In the genomic region with DNA sequence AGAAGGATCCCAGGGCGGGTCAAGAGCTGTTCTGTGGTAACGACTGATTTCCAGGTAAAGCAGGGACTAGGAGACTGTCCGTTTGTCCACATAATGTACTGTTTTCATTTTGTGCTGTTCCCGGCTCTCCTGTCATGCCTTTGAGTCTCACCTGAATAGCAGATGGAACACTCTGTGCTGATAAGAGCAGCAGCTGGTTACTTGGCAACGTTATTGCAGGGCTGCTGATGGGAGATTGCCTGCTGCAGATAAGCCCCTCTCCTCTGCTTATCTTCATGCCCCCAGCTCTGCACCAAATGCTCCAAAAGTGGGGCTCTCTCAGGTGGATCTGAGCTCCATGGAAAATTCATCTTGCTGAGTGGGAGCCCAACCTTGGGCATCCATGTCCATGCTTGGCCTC, we compare ENCODE assay signal across 26 mouse cellular contexts.
DNase-seq lines count a peak whose midpoint lies in the region; ATAC-seq and TF ChIP-seq lines count a peak whose summit lies in the region.
"Had no signal": no experiment of that assay in that cellular context is flagged by ENCODE, and none has a peak within 500 bp of the region (broad histone marks: within the 10 kb centered on the region; RNA-seq: fewer than 3 reads in every experiment).

No protein-coding gene starts in this region.

- H3K4me2 ChIP-seq in hindbrain, embryonic 14.5 days (replicated peaks): no peak overlapping the region
- H3K4me2 ChIP-seq in hindbrain, embryonic 13.5 days: no peak overlapping the region
- no peak overlapping the region for H3K4me2 ChIP-seq in midbrain, embryonic 14.5 days (ENCODE audit: low read length)
- no peak overlapping the region for H3K4me2 ChIP-seq in midbrain, embryonic 11.5 days
- no peak overlapping the region for H3K4me2 ChIP-seq in forebrain, embryonic 16.5 days (ENCODE audit: low read length)
- H3K4me2 ChIP-seq in midbrain, postnatal 0 days (ENCODE audit: low read depth, low read length, poor library complexity, severe bottlenecking): no peak overlapping the region
- H3K4me2 ChIP-seq: embryonic facial prominence, embryonic 12.5 days had no signal

- WGBS in hindbrain, embryonic 14.5 days: 70% methylated on average over 5 of the region's 5 CpGs
- whole genome bisulfite sequencing in hindbrain, embryonic 13.5 days: 72% methylated on average over 5 of the region's 5 CpGs
- 66% methylated on average over 5 of the region's 5 CpGs for WGBS in midbrain, embryonic 14.5 days
- WGBS in midbrain, embryonic 11.5 days: 72% methylated on average over 5 of the region's 5 CpGs
- WGBS in forebrain, embryonic 16.5 days: 74% methylated on average over 5 of the region's 5 CpGs
- 48% methylated on average over 5 of the region's 5 CpGs for WGBS in midbrain, postnatal 0 days

- no peaks in the 10 kb centered on the region for H3K27me3 ChIP-seq in hindbrain, embryonic 14.5 days (ENCODE audit: control insufficient read depth, insufficient read depth, low read length)
- no peaks in the 10 kb centered on the region for H3K27me3 ChIP-seq in hindbrain, embryonic 13.5 days
- no peaks in the 10 kb centered on the region for H3K27me3 ChIP-seq in midbrain, embryonic 14.5 days (ENCODE audit: control insufficient read depth, insufficient read depth, low read length)
- H3K27me3 ChIP-seq in midbrain, embryonic 11.5 days (ENCODE audit: control insufficient read depth, insufficient read depth, low read length): no peaks in the 10 kb centered on the region
- H3K27me3 ChIP-seq in forebrain, embryonic 16.5 days (replicated peaks; ENCODE audit: control insufficient read depth, insufficient read depth, low read length): no peaks in the 10 kb centered on the region
- no peaks in the 10 kb centered on the region for H3K27me3 ChIP-seq in midbrain, postnatal 0 days (ENCODE audit: insufficient read depth, low read length)
- H3K27me3 ChIP-seq: embryonic facial prominence, embryonic 12.5 days had no signal

- no peak for TF ChIP-seq CTCF in midbrain, postnatal 0 days (IDR thresholded peaks at IDR 0.05)

- H3K9me3 ChIP-seq in hindbrain, embryonic 14.5 days (ENCODE audit: control insufficient read depth, low read length): no peaks in the 10 kb centered on the region
- H3K9me3 ChIP-seq in hindbrain, embryonic 13.5 days: no peaks in the 10 kb centered on the region
- no peaks in the 10 kb centered on the region for H3K9me3 ChIP-seq in midbrain, embryonic 14.5 days (ENCODE audit: control insufficient read depth, low read length)
- H3K9me3 ChIP-seq in midbrain, embryonic 11.5 days (ENCODE audit: control insufficient read depth, low read length): no peaks in the 10 kb centered on the region
- no peaks in the 10 kb centered on the region for H3K9me3 ChIP-seq in forebrain, embryonic 16.5 days (ENCODE audit: control insufficient read depth, low read length)
- no peaks in the 10 kb centered on the region for H3K9me3 ChIP-seq in midbrain, postnatal 0 days (ENCODE audit: low read length)
- H3K9me3 ChIP-seq: embryonic facial prominence, embryonic 12.5 days had no signal

- no peak overlapping the region for H3K4me3 ChIP-seq in hindbrain, embryonic 14.5 days (replicated peaks; ENCODE audit: low read length)
- H3K4me3 ChIP-seq in hindbrain, embryonic 13.5 days: no peak overlapping the region
- no peak overlapping the region for H3K4me3 ChIP-seq in midbrain, embryonic 14.5 days (replicated peaks; ENCODE audit: low read depth, low read length)
- H3K4me3 ChIP-seq in midbrain, embryonic 11.5 days (ENCODE audit: low read depth, low read length): no peak overlapping the region
- no peak overlapping the region for H3K4me3 ChIP-seq in forebrain, embryonic 16.5 days (replicated peaks; ENCODE audit: low read length)
- H3K4me3 ChIP-seq in midbrain, postnatal 0 days (ENCODE audit: low read depth, low read length): no peak overlapping the region
- H3K4me3 ChIP-seq: embryonic facial prominence, embryonic 12.5 days had no signal

- H3K27ac ChIP-seq in hindbrain, embryonic 14.5 days: peak overlapping the region; percentile 40
- no peak overlapping the region for H3K27ac ChIP-seq in hindbrain, embryonic 13.5 days
- H3K27ac ChIP-seq in midbrain, embryonic 14.5 days (replicated peaks; ENCODE audit: low read depth, low read length): peak overlapping the region; percentile 49; the same call in 1 of the 2 replicates
- no peak overlapping the region for H3K27ac ChIP-seq in midbrain, embryonic 11.5 days (ENCODE audit: low read depth, low read length)
- no peak overlapping the region for H3K27ac ChIP-seq in forebrain, embryonic 16.5 days (ENCODE audit: low read length)
- peak overlapping the region; percentile 68 for H3K27ac ChIP-seq in midbrain, postnatal 0 days (ENCODE audit: low read depth, low read length)
- H3K27ac ChIP-seq: embryonic facial prominence, embryonic 12.5 days; liver, embryonic 14.5 days; macrophage had no signal

- no peaks in the 10 kb centered on the region for H3K36me3 ChIP-seq in hindbrain, embryonic 14.5 days (replicated peaks; ENCODE audit: control insufficient read depth, insufficient read depth)
- H3K36me3 ChIP-seq in hindbrain, embryonic 13.5 days: no peaks in the 10 kb centered on the region
- H3K36me3 ChIP-seq in midbrain, embryonic 14.5 days (ENCODE audit: control insufficient read depth, insufficient read depth, low read length): no peaks in the 10 kb centered on the region
- no peaks in the 10 kb centered on the region for H3K36me3 ChIP-seq in midbrain, embryonic 11.5 days (ENCODE audit: control insufficient read depth, insufficient read depth, low read length)
- H3K36me3 ChIP-seq in forebrain, embryonic 16.5 days (ENCODE audit: control insufficient read depth, insufficient read depth): no peaks in the 10 kb centered on the region
- H3K36me3 ChIP-seq in midbrain, postnatal 0 days (ENCODE audit: insufficient read depth, low read length): no peaks in the 10 kb centered on the region
- H3K36me3 ChIP-seq: embryonic facial prominence, embryonic 12.5 days had no signal

- no peak overlapping the region for H3K9ac ChIP-seq in hindbrain, embryonic 14.5 days
- no peak overlapping the region for H3K9ac ChIP-seq in hindbrain, embryonic 13.5 days
- H3K9ac ChIP-seq in midbrain, embryonic 14.5 days (replicated peaks; ENCODE audit: low read length): no peak overlapping the region
- H3K9ac ChIP-seq in midbrain, embryonic 11.5 days (ENCODE audit: low read length): no peak overlapping the region
- H3K9ac ChIP-seq in forebrain, embryonic 16.5 days (replicated peaks; ENCODE audit: low read depth, low read length): no peak overlapping the region
- no peak overlapping the region for H3K9ac ChIP-seq in midbrain, postnatal 0 days (replicated peaks; ENCODE audit: low read length, poor library complexity, severe bottlenecking)
- H3K9ac ChIP-seq: embryonic facial prominence, embryonic 12.5 days; liver, embryonic 14.5 days had no signal

- DNase-seq in hindbrain, embryonic 14.5 days (ENCODE audit: low spot score): no peak
- DNase-seq in midbrain, embryonic 14.5 days: peak; percentile 30
- DNase-seq in midbrain, embryonic 11.5 days (ENCODE audit: low spot score, missing footprints): no peak
- peak; percentile 54 for DNase-seq in midbrain, postnatal 0 days (ENCODE audit: low spot score)
- DNase-seq in right cerebral cortex, postnatal 4 days: no peak
- DNase-seq in kidney, adult 11 months: no peak
- DNase-seq: adrenal gland, adult 2 months; adrenal gland, postnatal 36 days; B cell, adult 2 months; cerebellum, adult 11 months; cerebellum, adult 9-10 months; cerebellum, postnatal 36 days; embryo, embryonic 11 days; heart, postnatal 14 days; kidney, adult 9 months; kidney, postnatal 10 days; layer of hippocampus, adult 9-11 months; liver; lung, adult 2 months; lung, postnatal 10 days had no signal

- H3K4me1 ChIP-seq in hindbrain, embryonic 14.5 days (replicated peaks; ENCODE audit: control insufficient read depth, insufficient read depth, low read length): peaks cover 19% of the 10 kb centered on the region
- H3K4me1 ChIP-seq in hindbrain, embryonic 13.5 days (replicated peaks): peaks cover 19% of the 10 kb centered on the region
- H3K4me1 ChIP-seq in midbrain, embryonic 14.5 days (ENCODE audit: control insufficient read depth, insufficient read depth, low read length): no peaks in the 10 kb centered on the region
- no peaks in the 10 kb centered on the region for H3K4me1 ChIP-seq in midbrain, embryonic 11.5 days (ENCODE audit: control insufficient read depth, insufficient read depth, low read length)
- no peaks in the 10 kb centered on the region for H3K4me1 ChIP-seq in forebrain, embryonic 16.5 days (replicated peaks; ENCODE audit: control insufficient read depth, insufficient read depth, low read length)
- peaks cover 13% of the 10 kb centered on the region for H3K4me1 ChIP-seq in midbrain, postnatal 0 days (ENCODE audit: insufficient read depth, low read length)
- H3K4me1 ChIP-seq: embryonic facial prominence, embryonic 12.5 days had no signal

- ATAC-seq in hindbrain, embryonic 14.5 days (ENCODE audit: low FRiP score): no peak
- no peak; the same call in 1 of the 2 replicates for ATAC-seq in hindbrain, embryonic 13.5 days (ENCODE audit: low FRiP score)
- ATAC-seq in midbrain, embryonic 14.5 days (ENCODE audit: low FRiP score, low TSS enrichment): no peak
- ATAC-seq in midbrain, embryonic 11.5 days (ENCODE audit: low FRiP score): no peak
- peak; percentile 43; the same call in 1 of the 2 replicates for ATAC-seq in forebrain, embryonic 16.5 days
- ATAC-seq in midbrain, postnatal 0 days (ENCODE audit: low FRiP score): no peak
- ATAC-seq: intestine, embryonic 16.5 days had no signal

Comparison
In these comparisons a context has a peak if more than half of its experiments do, and no peak if none do; other contexts are left out.
1. DNase-seq: peak in midbrain, embryonic 14.5 days (single experiment) and midbrain, postnatal 0 days (single experiment); none in hindbrain, embryonic 14.5 days (single experiment), midbrain, embryonic 11.5 days (single experiment), right cerebral cortex, postnatal 4 days (single experiment) and kidney, adult 11 months (single experiment).
2. H3K27ac ChIP-seq: peak in hindbrain, embryonic 14.5 days (single experiment), midbrain, embryonic 14.5 days (single experiment) and midbrain, postnatal 0 days (single experiment); none in hindbrain, embryonic 13.5 days (single experiment), midbrain, embryonic 11.5 days (single experiment) and forebrain, embryonic 16.5 days (single experiment).